Mouse (Mus musculus) forebrain, embryonic 16.5 days (tissue): Measurements from ENCODE around the gene Prelid1. TPM values are rescaled to one million over a fixed set of nuclear protein-coding genes. Genes with fewer than 3 reads are reported as not detected.

Experiments
- ATAC-seq: fragments of 200-750 bp; cut with Nextera tagmentation; 2 replicates; pipeline ENCODE4 v1.8.0; 2017; ENCODE audit warnings: mild to moderate bottlenecking, moderate library complexity
- H3K27ac ChIP-seq: fragments of 300-500 bp; sonication (generic); 2 replicates; pipeline ENCODE4 v1.5.1; 2014; ENCODE audit warnings: low read length, control low read depth
- H3K27me3 ChIP-seq: fragments of 300-500 bp; sonication (generic); replicated peaks from 2 replicates; pipeline ENCODE4 v1.6.1; 2014; ENCODE audit warnings: low read length; ENCODE audit not compliant: control insufficient read depth, insufficient read depth
- H3K36me3 ChIP-seq: fragments of 300-500 bp; sonication (generic); 2 replicates; pipeline ENCODE4 v1.6.1; 2014; ENCODE audit not compliant: control insufficient read depth, insufficient read depth
- H3K4me1 ChIP-seq: fragments of 300-500 bp; sonication (generic); replicated peaks from 2 replicates; pipeline ENCODE4 v1.6.1; 2014; ENCODE audit warnings: low read length; ENCODE audit not compliant: control insufficient read depth, insufficient read depth
- H3K4me2 ChIP-seq: fragments of 300-500 bp; sonication (generic); 2 replicates; pipeline ENCODE4 v1.6.1; 2014; ENCODE audit warnings: mild to moderate bottlenecking, low read length, control low read depth
- H3K4me3 ChIP-seq: fragments of 300-500 bp; sonication (generic); replicated peaks from 2 replicates; pipeline ENCODE4 v1.5.1; 2014; ENCODE audit warnings: mild to moderate bottlenecking, low read length, control low read depth
- H3K9ac ChIP-seq: fragments of 300-500 bp; sonication (generic); replicated peaks from 2 replicates; pipeline ENCODE4 v1.6.1; 2014; ENCODE audit warnings: low read depth, low read length, control low read depth
- H3K9me3 ChIP-seq: fragments of 300-500 bp; sonication (generic); 2 replicates; pipeline ENCODE4 v1.6.1; 2016; ENCODE audit warnings: low read length; ENCODE audit not compliant: control insufficient read depth
- WGBS: fragments of 180-500 bp; shearing (Covaris S2); extraction: QIAGEN DNeasy Blood & Tissue Kit; methylation state at CpG from one replicate; pipeline ENCODE4 v1.1.7; 2014; 5-methylcytosine and 5-hydroxymethylcytosine counted together
- polyA plus RNA-seq: library from polyadenylated mRNA; unstranded; fragments of >200 nt; fragmentation: Nextera tagmentation; extraction: Ambion mirVana; gene quantifications from 2 replicates; pipeline ENCODE4 v1.2.1, GENCODE M21; 2015

The Prelid1 gene
- polyA plus RNA-seq, 1 experiment from 2014 or later: 303 TPM

- Histone ChIP-seq H3K4me2 (no peak overlapping the region), H3K4me3 (no peak overlapping the region), H3K27ac (no peak overlapping the region), H3K9me3 (no peaks in the 10 kb centered on the region), H3K27me3 (no peaks in the 10 kb centered on the region), H3K36me3 (peaks cover 19% of the 10 kb centered on the region), H3K9ac (no peak overlapping the region), H3K4me1 (peaks cover 21% of the 10 kb centered on the region)
- no peak for ATAC-seq
- WGBS: 87% methylated on average over 3 of the region's 3 CpGs
These were observed 1.9 kb upstream of the Prelid1 start for GRCm38 (mm10) chr13:55318351-55318750.

- WGBS: under 1% methylated on average over 73 of the region's 73 CpGs
- Histone ChIP-seq H3K9ac (peak within 1 kb of the TSS; percentile 91), H3K9me3 (no peaks in the 10 kb centered on the region), H3K4me1 (peaks cover 27% of the 10 kb centered on the region), H3K4me2 (peak within 1 kb of the TSS; percentile 83), H3K36me3 (peaks cover 21% of the 10 kb centered on the region), H3K27ac (peak within 1 kb of the TSS; percentile 63), H3K27me3 (no peaks in the 10 kb centered on the region), H3K4me3 (peak within 1 kb of the TSS; percentile 91)
- ATAC-seq: peak; percentile 94
These were observed 1.3 kb downstream of the Prelid1 start, which contains the start of gene Rab24 for GRCm38 (mm10) chr13:55321434-55322129. Rab24 (minus strand) TSS chr13:55321946.

GRCm38 (mm10) chr13:55322130-55322825, 2.0 kb downstream of the Prelid1 start:
- Histone ChIP-seq H3K9me3 (no peaks in the 10 kb centered on the region), H3K9ac (peak overlapping the region; percentile 91), H3K4me1 (peaks cover 32% of the 10 kb centered on the region), H3K36me3 (peaks cover 21% of the 10 kb centered on the region), H3K4me3 (peak overlapping the region; percentile 91), H3K27me3 (no peaks in the 10 kb centered on the region), H3K27ac (peak overlapping the region; percentile 63), H3K4me2 (peak overlapping the region; percentile 83)
- WGBS: 1% methylated on average over 31 of the region's 31 CpGs
- ATAC-seq: 0 out of 2 replicates have a peak, but pooled peaks have one; percentile 13

- Histone ChIP-seq H3K9ac (no peak overlapping the region), H3K4me3 (no peak overlapping the region), H3K4me1 (peaks cover 54% of the 10 kb centered on the region)
These were observed 5.3 kb downstream of the Prelid1 start for GRCm38 (mm10) chr13:55325596-55325995.

GRCm38 (mm10) chr13:55327169-55327568, 6.9 kb downstream of the Prelid1 start:
- Histone ChIP-seq H3K9me3 (no peaks in the 10 kb centered on the region), H3K27me3 (no peaks in the 10 kb centered on the region), H3K36me3 (peaks cover 15% of the 10 kb centered on the region), H3K4me3 (peak overlapping the region; percentile 8; the same call in 1 of the 2 replicates), H3K4me1 (peaks cover 50% of the 10 kb centered on the region), H3K9ac (peak overlapping the region; percentile 45; the same call in 1 of the 2 replicates), H3K4me2 (peak overlapping the region; percentile 31), H3K27ac (peak overlapping the region; percentile 73)
- 66% methylated on average over 4 of the region's 4 CpGs for WGBS
- ATAC-seq: no peak

More at GRCm38 (mm10) chr13:55325596-55325995, 5.3 kb downstream of the Prelid1 start:
- H3K27ac ChIP-seq: no peak overlapping the region
- ATAC-seq: no peak
- H3K27me3 ChIP-seq: no peaks in the 10 kb centered on the region
- no peak overlapping the region for H3K4me2 ChIP-seq
- WGBS: 83% methylated on average over 11 of the region's 11 CpGs
- peaks cover 15% of the 10 kb centered on the region for H3K36me3 ChIP-seq
- H3K9me3 ChIP-seq: no peaks in the 10 kb centered on the region

- H3K4me3 ChIP-seq: peak overlapping the region; percentile 93
- H3K27ac ChIP-seq: peak overlapping the region; percentile 73
- peak; percentile 54 for ATAC-seq
- peak overlapping the region; percentile 92 for H3K4me2 ChIP-seq
- peaks cover 47% of the 10 kb centered on the region for H3K4me1 ChIP-seq
- WGBS: 13% methylated on average over 4 of the region's 8 CpGs
- H3K27me3 ChIP-seq: no peaks in the 10 kb centered on the region
- H3K9ac ChIP-seq: peak overlapping the region; percentile 45; the same call in 1 of the 2 replicates
- no peaks in the 10 kb centered on the region for H3K9me3 ChIP-seq
- H3K36me3 ChIP-seq: peaks cover 15% of the 10 kb centered on the region
These were observed 7.3 kb downstream of the Prelid1 start for GRCm38 (mm10) chr13:55327633-55328032.

- Histone ChIP-seq H3K27ac (no peak overlapping the region), H3K36me3 (peaks cover 15% of the 10 kb centered on the region), H3K9ac (peak overlapping the region; percentile 76), H3K27me3 (no peaks in the 10 kb centered on the region), H3K4me3 (peak overlapping the region; percentile 93), H3K4me1 (peaks cover 42% of the 10 kb centered on the region), H3K9me3 (no peaks in the 10 kb centered on the region), H3K4me2 (peak overlapping the region; percentile 92)
- WGBS: 91% methylated on average over 6 of the region's 6 CpGs
- ATAC-seq: no peak
These were observed 7.9 kb downstream of the Prelid1 start for GRCm38 (mm10) chr13:55328171-55328570.

GRCm38 (mm10) chr13:55328641-55329040, 8.3 kb downstream of the Prelid1 start:
- Histone ChIP-seq H3K4me3 (peak overlapping the region; percentile 93), H3K27ac (no peak overlapping the region), H3K4me2 (peak overlapping the region; percentile 92), H3K9ac (peak overlapping the region; percentile 76), H3K9me3 (no peaks in the 10 kb centered on the region), H3K4me1 (peaks cover 37% of the 10 kb centered on the region), H3K27me3 (no peaks in the 10 kb centered on the region), H3K36me3 (peaks cover 15% of the 10 kb centered on the region)
- WGBS: 75% methylated on average over 4 of the region's 4 CpGs
- ATAC-seq: no peak

GRCm38 (mm10) chr13:55329109-55329682, 8.9 kb downstream of the Prelid1 start:
- Histone ChIP-seq H3K4me3 (peak overlapping the region; percentile 93), H3K36me3 (peaks cover 15% of the 10 kb centered on the region), H3K27ac (peak overlapping the region; percentile 80), H3K4me2 (peak overlapping the region; percentile 92), H3K9ac (peak overlapping the region; percentile 76), H3K4me1 (peaks cover 33% of the 10 kb centered on the region), H3K9me3 (no peaks in the 10 kb centered on the region), H3K27me3 (no peaks in the 10 kb centered on the region)
- WGBS: 1% methylated on average over 29 of the region's 29 CpGs
- peak; percentile 19 for ATAC-seq
